Mouse (Mus musculus) forebrain, embryonic 14.5 days (tissue): ENCODE measurements around the gene Zkscan14. TPM values are rescaled to one million over a fixed set of nuclear protein-coding genes. Genes with fewer than 3 reads are reported as not detected.
"Not testable (repeated sequence)": the region's sequence is repeated elsewhere in the genome, so short reads cannot be mapped to it uniquely, and the experiment has no call there.

Experiments
- ATAC-seq: fragments of 200-750 bp; cut with Nextera tagmentation; 2 replicates; pipeline ENCODE4 v1.8.0; 2017; ENCODE audit warnings: mild to moderate bottlenecking, moderate library complexity
- DNase-seq: peaks from one replicate; pipeline ENCODE4 v3.0.0-alpha.2; 2015; ENCODE audit warnings: low spot score
- H3K27ac ChIP-seq: fragments of 300-500 bp; sonication (generic); 2 replicates; pipeline ENCODE4 v1.5.1; 2014; ENCODE audit warnings: low read depth, mild to moderate bottlenecking, control low read depth, low read length, moderate library complexity
- H3K27me3 ChIP-seq: fragments of 300-500 bp; sonication (generic); replicated peaks from 2 replicates; pipeline ENCODE4 v1.6.1; 2014; ENCODE audit warnings: low read length, control low read depth, mixed read lengths; ENCODE audit not compliant: control insufficient read depth, insufficient read depth
- H3K36me3 ChIP-seq: fragments of 300-500 bp; sonication (generic); 2 replicates; pipeline ENCODE4 v1.6.1; 2014; ENCODE audit warnings: low read length, control low read depth; ENCODE audit not compliant: control insufficient read depth, insufficient read depth
- H3K4me1 ChIP-seq: fragments of 300-500 bp; sonication (generic); 2 replicates; pipeline ENCODE4 v1.6.1; 2014; ENCODE audit warnings: antibody characterized with exemption, low read length, control low read depth; ENCODE audit not compliant: control insufficient read depth, insufficient read depth
- H3K4me2 ChIP-seq: fragments of 300-500 bp; sonication (generic); 2 replicates; pipeline ENCODE4 v1.6.1; 2014; ENCODE audit warnings: mild to moderate bottlenecking, control low read depth, low read length
- H3K4me3 ChIP-seq: fragments of 300-500 bp; sonication (generic); 2 replicates; pipeline ENCODE4 v1.5.1; 2014; ENCODE audit warnings: low read depth, low read length, control low read depth
- H3K9ac ChIP-seq: fragments of 300-500 bp; sonication (generic); 2 replicates; pipeline ENCODE4 v1.6.1; 2014; ENCODE audit warnings: mild to moderate bottlenecking, low read length, control low read depth, moderate library complexity
- H3K9me3 ChIP-seq: fragments of 300-500 bp; sonication (generic); replicated peaks from 2 replicates; pipeline ENCODE4 v1.6.1; 2016; ENCODE audit warnings: low read length, control low read depth, mixed read lengths; ENCODE audit not compliant: control insufficient read depth
- WGBS: fragments of 180-500 bp; shearing (Covaris S2); extraction: QIAGEN DNeasy Blood & Tissue Kit; methylation state at CpG from one replicate; pipeline ENCODE4 v1.1.7; 2014; 5-methylcytosine and 5-hydroxymethylcytosine counted together
- polyA plus RNA-seq: library from polyadenylated mRNA; unstranded; fragments of >200 nt; fragmentation: Nextera tagmentation; extraction: Ambion mirVana; gene quantifications from 2 replicates; pipeline ENCODE4 v1.2.1, GENCODE M21; 2014

The Zkscan14 gene
- 14.9 and 16.4 TPM in 2 replicates for polyA plus RNA-seq

GRCm38 (mm10) chr5:145201321-145201991 is at the start of gene Zkscan14:
Gene Zkscan14, minus strand, starts transcription at chr5:145201868.
- no peaks in the 10 kb centered on the region for H3K9me3 ChIP-seq
- H3K36me3 ChIP-seq: peaks cover 8% of the 10 kb centered on the region; the same call in 1 of the 2 replicates
- 2% methylated on average over 37 of the region's 37 CpGs for WGBS
- H3K27ac ChIP-seq: 0 out of 2 replicates have a peak within 1 kb of the TSS, but pooled peaks have one; percentile 4
- peaks cover 18% of the 10 kb centered on the region for H3K4me1 ChIP-seq
- ATAC-seq (peak; percentile 18; the same call in 1 of the 2 replicates), DNase-seq (peak; percentile 97)
- peak within 1 kb of the TSS; percentile 82 for H3K4me3 ChIP-seq
- no peaks in the 10 kb centered on the region for H3K27me3 ChIP-seq
- peak within 1 kb of the TSS; percentile 80 for H3K9ac ChIP-seq
- peak within 1 kb of the TSS; percentile 94 for H3K4me2 ChIP-seq

GRCm38 (mm10) chr5:145249520-145249919 is 47.9 kb upstream of the Zkscan14 start:
- Histone ChIP-seq H3K36me3 (peaks cover 48% of the 10 kb centered on the region), H3K4me1 (no peaks in the 10 kb centered on the region), H3K27me3 (no peaks in the 10 kb centered on the region), H3K9me3 (no peaks in the 10 kb centered on the region), H3K4me2 (no peak overlapping the region), H3K27ac (no peak overlapping the region), H3K4me3 (no peak overlapping the region), H3K9ac (no peak overlapping the region)
- ATAC-seq (no peak), DNase-seq (no peak)
- 94% methylated on average over 3 of the region's 3 CpGs for WGBS

DNA sequence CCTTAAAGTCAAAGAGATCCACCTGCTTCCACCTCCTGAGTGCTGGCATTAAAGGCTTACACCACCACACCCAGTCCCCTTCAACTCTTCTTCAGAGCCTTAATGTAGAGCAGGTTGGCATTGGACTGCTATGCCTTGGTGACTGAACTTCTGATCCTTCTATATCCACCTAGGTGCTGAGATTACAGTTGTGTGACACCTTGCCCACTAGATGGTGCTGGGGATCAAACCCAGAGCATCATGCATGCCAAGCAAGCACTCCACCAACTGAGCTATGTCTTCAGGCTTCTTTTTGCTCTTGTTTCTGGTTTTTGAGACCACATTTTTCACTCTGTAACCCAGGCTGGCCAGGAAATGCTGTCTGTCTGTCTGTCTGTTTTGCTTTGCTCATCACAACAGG is 33.0 kb upstream of the Zkscan14 start:
- Histone ChIP-seq H3K9ac (no peak overlapping the region), H3K27me3 (no peaks in the 10 kb centered on the region), H3K4me2 (no peak overlapping the region), H3K4me1 (0 out of 2 replicates have a peak, but pooled peaks cover 12% of the 10 kb centered on the region), H3K36me3 (peaks cover 61% of the 10 kb centered on the region), H3K27ac (no peak overlapping the region), H3K9me3 (no peaks in the 10 kb centered on the region), H3K4me3 (no peak overlapping the region)
- ATAC-seq (no peak), DNase-seq (peak; percentile 23)

GRCm38 (mm10) chr5:145231893-145232411 is 30.3 kb upstream of the Zkscan14 start:
- H3K4me1 ChIP-seq: 0 out of 2 replicates have a peak, but pooled peaks cover 12% of the 10 kb centered on the region
- WGBS: under 1% methylated on average over 35 of the region's 49 CpGs
- H3K4me3 ChIP-seq: peak overlapping the region; percentile 95
- no peaks in the 10 kb centered on the region for H3K9me3 ChIP-seq
- H3K4me2 ChIP-seq: peak overlapping the region; percentile 71
- DNase-seq: no peak
- H3K27me3 ChIP-seq: no peaks in the 10 kb centered on the region
- ATAC-seq: peak; percentile 75
- H3K9ac ChIP-seq: peak overlapping the region; percentile 97
- peaks cover 37% of the 10 kb centered on the region for H3K36me3 ChIP-seq
- H3K27ac ChIP-seq: peak overlapping the region; percentile 79

DNA sequence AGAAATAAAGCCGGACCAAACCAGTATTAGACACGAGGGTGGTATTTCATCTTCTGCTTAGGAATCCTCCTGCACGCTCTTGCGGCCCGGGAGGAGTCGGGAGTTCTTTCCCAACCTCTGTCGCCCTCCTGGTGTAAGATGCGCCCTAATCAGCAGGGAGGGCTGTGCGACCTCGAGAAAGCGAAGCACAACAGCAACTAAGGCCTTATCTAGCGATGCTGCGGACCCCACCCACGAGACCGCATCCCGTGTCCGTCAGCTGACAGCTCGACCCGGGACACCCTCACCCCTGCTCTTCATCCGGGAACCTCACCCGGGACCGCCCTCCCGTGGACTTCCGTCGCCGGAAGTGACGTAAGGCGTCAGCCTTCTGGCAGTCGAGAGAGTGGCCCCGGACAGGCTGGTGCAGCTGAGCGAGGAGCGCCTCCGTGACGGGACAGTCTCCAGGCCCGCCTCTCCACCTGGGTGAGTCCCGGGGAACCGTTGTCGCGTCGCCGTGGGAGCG is 29.8 kb upstream of the Zkscan14 start, which contains the start of gene Zfp655:
Gene Zfp655 (plus strand): TSS at position 349 of the 505 bp plus-strand sequence.
- Histone ChIP-seq H3K27me3 (no peaks in the 10 kb centered on the region), H3K36me3 (peaks cover 32% of the 10 kb centered on the region), H3K4me2 (peak within 1 kb of the TSS; percentile 71), H3K4me1 (0 out of 2 replicates have a peak, but pooled peaks cover 12% of the 10 kb centered on the region), H3K9me3 (no peaks in the 10 kb centered on the region), H3K9ac (peak within 1 kb of the TSS; percentile 97), H3K4me3 (peak within 1 kb of the TSS; percentile 95), H3K27ac (peak within 1 kb of the TSS; percentile 79)
- ATAC-seq (peak; percentile 98), DNase-seq (peak; percentile 97)
- under 1% methylated on average over 42 of the region's 42 CpGs for WGBS

DNA sequence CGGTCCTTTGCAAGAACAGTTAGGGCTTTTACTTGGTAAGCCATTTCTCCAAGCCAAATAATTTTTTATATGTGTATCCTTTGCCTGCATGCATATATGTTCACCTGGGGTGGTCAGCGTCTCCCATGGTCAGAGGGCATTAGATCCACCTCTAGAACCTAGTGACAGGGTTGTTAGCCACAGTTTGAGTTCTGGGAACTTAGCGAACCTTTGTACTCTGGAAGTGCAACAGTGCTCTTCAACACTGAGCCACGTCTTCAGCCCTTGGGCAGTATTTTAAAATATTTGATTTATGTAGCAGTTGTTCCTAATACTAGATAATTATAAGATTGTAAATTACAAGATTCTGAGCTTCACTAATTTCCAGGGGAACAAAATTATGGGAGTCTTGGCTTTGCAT is 29.0 kb upstream of the Zkscan14 start:
- 86% methylated on average over 4 of the region's 4 CpGs for WGBS

DNA sequence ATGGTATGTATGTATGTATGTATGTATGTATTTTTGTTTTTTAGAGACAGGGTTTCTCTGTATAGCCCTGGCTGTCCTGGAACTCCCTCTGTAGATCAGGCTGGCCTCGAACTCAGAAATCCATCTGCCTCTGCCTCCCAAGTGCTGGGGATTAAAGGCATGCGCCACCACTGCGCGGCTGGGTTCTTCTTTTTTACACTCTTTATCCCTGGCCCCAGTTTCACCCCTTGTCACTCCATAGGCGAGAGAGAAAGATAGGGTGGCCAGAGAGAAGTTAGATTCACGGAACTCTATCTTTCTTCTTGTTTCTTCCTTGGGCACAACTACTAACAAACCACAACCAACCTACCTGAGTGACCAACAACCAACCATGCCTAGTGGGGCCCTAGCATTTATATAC is 27.6 kb upstream of the Zkscan14 start:
- not testable (repeated sequence) for H3K4me3 ChIP-seq, H3K9ac ChIP-seq, DNase-seq, H3K27me3 ChIP-seq, H3K4me2 ChIP-seq, ATAC-seq, H3K9me3 ChIP-seq, H3K27ac ChIP-seq
- 0 out of 2 replicates have a peak, but pooled peaks cover 12% of the 10 kb centered on the region for H3K4me1 ChIP-seq
- H3K36me3 ChIP-seq: peaks cover 11% of the 10 kb centered on the region
- WGBS: 74% methylated on average over 6 of the region's 6 CpGs

More for the DNA sequence above, 29.0 kb upstream of the Zkscan14 start:
- peaks cover 25% of the 10 kb centered on the region for H3K36me3 ChIP-seq
- peak overlapping the region; percentile 71 for H3K4me2 ChIP-seq
- H3K4me3 ChIP-seq: no peak overlapping the region
- DNase-seq (no peak), ATAC-seq (no peak)
- no peak overlapping the region for H3K27ac ChIP-seq
- 0 out of 2 replicates have a peak, but pooled peaks cover 12% of the 10 kb centered on the region for H3K4me1 ChIP-seq
- H3K27me3 ChIP-seq: no peaks in the 10 kb centered on the region
- peak overlapping the region; percentile 97; the same call in 1 of the 2 replicates for H3K9ac ChIP-seq
- no peaks in the 10 kb centered on the region for H3K9me3 ChIP-seq

- WGBS: 53% methylated on average over 2 of the region's 2 CpGs
- no peak overlapping the region for H3K4me2 ChIP-seq
- no peak overlapping the region for H3K27ac ChIP-seq
- peaks cover 13% of the 10 kb centered on the region for H3K36me3 ChIP-seq
- no peaks in the 10 kb centered on the region for H3K9me3 ChIP-seq
- 0 out of 2 replicates have a peak, but pooled peaks cover 6% of the 10 kb centered on the region for H3K4me1 ChIP-seq
- DNase-seq: no peak
- H3K9ac ChIP-seq: no peak overlapping the region
- no peaks in the 10 kb centered on the region for H3K27me3 ChIP-seq
- no peak overlapping the region for H3K4me3 ChIP-seq
- no peak for ATAC-seq
These were observed 24.8 kb upstream of the Zkscan14 start for GRCm38 (mm10) chr5:145226453-145226852.
